Mouse (Mus musculus): ENCODE data around the gene Ppfia3. TPM values are rescaled to one million over a fixed set of nuclear protein-coding genes. Genes with fewer than 3 reads are reported as not detected.
"Not testable (repeated sequence)": the region's sequence is repeated elsewhere in the genome, so short reads cannot be mapped to it uniquely, and the experiment has no call there.

Ppfia3 gene
- total RNA-seq, 2 experiments from 2014 or later = 133 TPM

DNA sequence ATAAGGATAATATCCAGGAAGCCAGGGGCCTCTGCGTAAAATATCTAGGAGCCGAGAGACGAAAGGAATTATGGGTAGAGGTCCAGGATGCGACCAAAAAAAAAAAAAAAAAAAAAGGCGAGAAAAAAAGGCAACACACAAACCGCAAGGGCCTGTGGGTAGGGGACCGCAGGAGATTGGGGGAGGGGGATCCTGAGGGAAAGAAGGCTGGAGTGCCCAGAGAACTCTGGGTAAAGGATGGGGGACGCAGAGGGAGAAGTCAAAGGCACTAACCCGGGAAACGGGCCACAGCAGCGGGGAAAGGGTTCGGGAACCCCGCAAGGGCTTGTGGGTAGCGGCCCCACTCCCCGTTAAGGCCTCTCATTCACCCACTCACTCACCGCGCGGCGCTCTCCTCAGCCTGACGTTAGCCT lies 28.3 kb upstream of the Ppfia3 start:
- no peak for DNase-seq (ENCODE audit: low spot score in 2 of 2)

DNA sequence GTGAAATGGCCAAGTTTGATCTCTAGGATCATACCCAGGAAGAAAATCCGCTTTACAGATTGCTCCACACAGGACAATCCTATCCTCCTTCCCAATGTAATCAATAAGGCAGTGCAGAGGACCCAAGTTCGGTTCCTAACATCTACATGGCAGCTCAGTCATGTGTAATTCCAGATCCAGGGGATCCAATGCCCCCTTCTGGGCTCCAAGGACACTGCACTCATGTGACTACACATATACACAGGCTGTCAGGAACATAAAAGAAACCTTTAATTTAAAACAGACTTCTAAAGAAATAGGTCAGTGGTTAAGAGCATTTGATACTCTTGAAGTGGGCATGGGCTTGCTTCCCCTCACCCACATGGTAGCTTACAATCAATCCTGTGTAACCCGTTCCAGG lies 19.3 kb upstream of the Ppfia3 start:
- DNase-seq (ENCODE audit: low spot score in 2 of 2) = no peak

DNA sequence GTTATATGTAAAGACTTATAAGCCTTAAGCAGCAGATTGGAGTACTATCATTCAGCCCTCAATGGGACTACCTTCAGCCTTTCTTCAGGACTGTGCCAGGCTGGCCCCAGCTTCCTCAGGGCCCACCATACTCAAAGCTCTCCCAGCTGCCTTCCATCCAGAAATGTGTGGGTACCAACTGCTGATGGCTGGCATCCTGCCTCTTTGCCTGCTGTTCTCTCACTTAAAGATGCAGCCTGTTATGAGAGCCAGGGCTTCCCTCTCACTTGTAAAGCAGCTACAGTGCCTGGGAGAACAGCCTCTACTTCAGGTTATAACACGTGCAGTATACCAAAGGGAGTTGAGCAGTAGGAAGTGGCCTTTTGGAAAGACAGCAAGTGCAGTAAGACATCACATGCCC lies 9.2 kb upstream of the Ppfia3 start:
- DNase-seq (ENCODE audit: low spot score in 2 of 2) = peak in 1 of 2 experiments; percentile 45

DNA sequence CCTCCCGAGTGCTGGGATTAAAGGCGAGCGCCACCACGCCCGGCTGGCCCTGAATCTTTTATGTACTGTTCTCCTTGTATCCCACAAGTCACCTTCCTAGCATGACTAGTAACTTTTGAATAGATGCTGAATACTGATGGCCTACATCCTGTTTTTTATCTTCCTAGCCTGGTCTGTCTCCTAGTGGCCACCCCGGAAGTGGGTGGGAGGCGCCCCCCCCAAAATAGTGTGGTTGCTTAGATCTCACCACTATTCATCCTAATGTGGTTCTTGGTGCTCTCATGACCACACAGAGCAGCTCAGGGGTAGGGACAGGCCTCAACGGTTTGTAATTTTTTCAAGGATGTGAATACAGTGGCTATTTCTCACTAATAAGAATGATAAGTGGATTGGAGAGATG lies 7.8 kb upstream of the Ppfia3 start:
- DNase-seq (ENCODE audit: low spot score in 2 of 2) = no peak

DNA sequence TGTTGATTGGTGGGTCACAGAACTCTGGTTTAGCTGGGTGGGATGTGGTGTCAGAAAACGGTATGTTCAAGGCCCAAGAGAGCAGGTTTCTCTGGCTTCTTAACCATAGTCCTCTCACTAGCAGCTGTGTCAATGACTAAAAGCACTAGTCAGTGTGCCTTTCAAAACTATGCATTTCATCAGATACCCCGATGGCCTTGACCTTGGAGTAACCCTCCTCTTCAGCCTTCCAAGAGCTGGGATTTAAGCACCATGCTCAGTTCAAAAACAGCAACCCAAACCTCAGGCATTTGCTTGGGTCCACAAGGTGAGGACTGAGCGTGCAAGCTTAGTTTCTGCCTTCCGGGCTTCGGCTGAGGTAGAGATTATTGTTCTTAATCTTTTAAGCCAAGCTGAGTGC lies 5.6 kb upstream of the Ppfia3 start:
- no peak for DNase-seq (ENCODE audit: low spot score in 2 of 2)

DNA sequence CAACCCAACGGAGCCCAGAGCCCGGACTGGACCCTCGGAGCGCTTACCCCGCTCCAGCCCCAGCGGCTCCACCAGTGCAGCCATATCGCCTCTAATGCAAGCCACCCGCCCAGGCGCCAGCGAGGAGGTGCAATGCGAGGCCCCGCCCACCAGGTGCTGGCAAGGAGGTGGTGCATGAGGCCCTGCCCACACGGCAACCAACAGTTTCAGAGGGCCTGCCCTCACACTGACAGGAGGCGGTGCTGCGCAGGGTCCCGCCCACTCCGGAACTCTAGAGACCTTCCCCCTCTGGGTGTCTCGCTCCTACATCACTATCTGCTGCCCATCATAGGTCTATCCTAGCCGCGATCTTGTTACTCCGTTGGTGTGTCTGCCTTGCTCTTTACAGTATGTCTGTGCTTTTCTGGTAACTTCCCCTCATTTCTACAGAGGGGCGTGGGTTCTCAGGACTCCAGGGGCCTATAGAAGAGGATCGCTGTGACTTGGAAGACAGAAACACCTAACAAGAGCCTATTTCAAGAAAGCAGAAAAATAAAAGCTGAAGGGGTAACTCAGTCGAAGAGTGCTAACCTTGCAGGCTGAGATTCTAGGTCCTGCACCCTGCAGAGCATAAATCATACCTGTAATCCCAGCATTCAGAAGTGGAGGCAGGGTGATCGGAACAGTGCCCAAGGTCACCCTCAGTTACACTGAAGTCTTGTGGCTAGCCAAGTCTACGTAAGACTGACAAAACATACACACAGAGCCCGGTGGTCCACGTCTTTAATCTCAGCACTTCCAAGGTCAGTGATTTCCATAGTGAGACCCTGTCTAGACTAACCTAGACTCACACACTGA lies 3.9 kb upstream of the Ppfia3 start, which contains the start of gene Lin7b:
Lin7b (minus strand) TSS at position 109 of the 837 bp plus-strand sequence.
- peak; percentile 93 to 95 for DNase-seq (ENCODE audit: low spot score in 2 of 2)

DNA sequence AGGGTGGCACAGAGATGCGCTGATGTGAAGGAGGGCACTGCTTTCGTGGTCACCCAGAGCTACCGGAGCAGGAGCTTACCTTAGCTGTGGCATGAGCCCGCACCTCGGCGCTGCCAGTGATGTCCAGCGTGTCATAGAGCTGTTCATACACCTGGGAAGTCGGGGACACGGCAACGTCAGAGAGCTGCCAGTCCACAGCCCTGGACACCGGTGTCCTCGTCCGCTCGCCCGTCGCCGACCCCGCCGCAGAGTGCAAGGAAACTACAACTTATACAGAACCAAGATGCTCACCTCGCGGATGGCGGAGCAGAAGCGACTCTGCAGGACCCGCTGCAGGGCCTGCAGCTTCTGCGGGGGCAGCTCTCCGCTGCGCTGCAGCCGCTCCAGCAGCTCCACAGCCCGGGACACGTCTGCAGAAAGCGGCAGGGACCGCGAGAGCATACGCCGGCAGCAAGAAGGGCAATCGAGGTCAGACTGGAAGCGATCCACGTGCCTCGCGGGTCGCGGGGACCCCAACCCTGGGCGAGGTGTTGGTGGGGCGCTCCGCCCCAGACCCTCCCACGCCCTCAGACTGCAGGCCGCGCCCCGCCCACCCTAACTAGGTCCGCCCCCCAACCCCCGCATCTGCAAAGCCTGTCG lies 3.1 kb upstream of the Ppfia3 start:
- DNase-seq (ENCODE audit: low spot score in 2 of 2) = no peak

DNA sequence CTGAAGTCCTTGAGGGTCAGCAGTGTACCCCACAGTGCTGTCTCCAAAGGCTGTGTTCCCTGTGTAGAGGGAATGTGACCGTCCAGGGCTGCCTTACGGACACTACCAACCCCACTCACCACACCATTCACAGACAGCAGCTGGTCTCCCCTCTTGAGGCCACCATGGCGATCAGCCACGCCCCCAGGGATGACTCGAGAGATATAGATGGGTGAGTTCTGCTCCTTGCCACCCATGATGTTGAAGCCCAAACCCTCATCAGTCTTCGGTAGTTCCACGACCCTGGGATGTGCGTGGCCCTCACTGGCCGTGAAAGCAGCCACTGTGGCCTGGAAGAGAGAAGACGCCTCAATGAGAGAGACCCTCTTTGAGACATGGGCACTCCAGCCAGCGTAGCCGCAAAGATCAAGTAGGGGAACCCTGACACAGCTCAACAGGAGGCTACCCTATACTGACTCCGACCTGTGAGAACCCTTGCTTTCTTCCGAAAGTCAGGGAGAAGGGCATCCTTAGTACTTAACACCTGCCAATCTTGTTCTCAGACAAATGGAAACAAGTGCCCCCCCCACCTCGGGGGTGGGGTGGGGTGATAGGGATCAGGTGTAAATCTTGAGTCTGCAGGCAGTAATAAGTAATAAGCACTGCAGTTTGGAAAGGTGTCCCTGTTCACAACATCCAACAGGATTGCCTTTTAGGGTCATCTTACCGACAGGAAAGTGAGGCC lies 2.4 kb upstream of the Ppfia3 start:
- peak in 1 of 2 experiments; percentile 4 for DNase-seq (ENCODE audit: low spot score in 2 of 2)

DNA sequence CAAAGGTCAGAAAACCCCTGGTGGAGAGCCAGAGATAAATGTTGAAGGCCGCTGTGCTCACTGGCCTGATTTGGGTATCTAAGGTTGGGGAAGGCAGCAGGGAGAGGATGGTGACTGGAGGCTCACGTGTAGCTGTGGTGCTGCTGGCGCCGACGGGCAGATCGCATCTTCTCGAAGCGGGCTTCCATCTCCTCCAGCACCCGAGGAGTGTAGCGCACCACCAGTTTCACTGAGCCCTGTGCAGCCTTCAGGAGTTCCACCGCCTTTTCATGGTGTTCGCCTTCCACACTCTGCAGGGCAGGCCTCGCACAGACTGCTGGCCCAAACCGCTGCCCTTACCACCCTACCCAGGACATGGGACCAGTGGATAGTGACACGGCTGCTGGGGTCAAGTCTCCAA lies 1.4 kb upstream of the Ppfia3 start:
- no peak for DNase-seq (ENCODE audit: low spot score in 2 of 2)

DNA sequence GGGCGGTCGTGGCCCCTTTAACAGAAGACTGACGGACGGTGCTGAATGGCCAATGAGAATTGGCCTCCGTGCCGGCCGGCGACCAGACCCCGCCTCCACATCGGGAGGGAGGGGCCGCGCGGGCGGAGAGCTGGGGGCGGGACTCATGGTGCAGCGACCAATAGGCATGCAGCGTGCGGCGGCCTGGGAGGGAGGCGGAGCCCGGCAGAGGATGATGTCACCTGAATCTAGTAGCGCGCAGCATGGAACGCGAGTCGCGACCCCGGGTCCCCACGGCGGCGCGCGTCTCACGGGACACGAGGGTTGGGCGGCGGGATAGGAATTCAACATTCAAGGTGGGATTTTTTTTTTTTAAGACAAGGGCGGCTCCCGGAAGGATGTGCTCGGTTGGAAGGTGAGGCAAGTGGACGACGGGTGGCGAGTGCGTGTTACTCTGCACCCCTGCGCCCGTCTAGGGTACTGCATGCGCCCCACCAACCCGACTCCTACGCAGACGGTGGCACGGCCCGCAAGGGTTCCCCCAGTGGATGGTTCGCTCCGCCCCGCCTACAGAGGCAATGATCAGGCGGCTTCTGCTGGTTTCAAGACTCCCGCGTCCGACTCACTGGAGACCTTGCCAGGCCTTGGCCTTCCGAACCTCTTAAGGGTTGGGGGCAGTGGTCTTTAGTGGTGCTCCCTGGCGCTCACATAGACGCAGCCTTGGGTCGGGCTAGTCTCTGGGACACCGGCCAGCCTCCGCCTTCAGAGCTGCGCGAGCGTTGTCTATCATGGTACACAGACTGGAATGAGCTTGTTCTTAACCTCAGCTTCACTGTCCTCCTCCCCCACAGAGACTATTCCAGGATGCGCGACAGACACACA lies 431 bp upstream of the Ppfia3 start:
- peak; percentile 99 for DNase-seq (ENCODE audit: low spot score in 2 of 2)

DNA sequence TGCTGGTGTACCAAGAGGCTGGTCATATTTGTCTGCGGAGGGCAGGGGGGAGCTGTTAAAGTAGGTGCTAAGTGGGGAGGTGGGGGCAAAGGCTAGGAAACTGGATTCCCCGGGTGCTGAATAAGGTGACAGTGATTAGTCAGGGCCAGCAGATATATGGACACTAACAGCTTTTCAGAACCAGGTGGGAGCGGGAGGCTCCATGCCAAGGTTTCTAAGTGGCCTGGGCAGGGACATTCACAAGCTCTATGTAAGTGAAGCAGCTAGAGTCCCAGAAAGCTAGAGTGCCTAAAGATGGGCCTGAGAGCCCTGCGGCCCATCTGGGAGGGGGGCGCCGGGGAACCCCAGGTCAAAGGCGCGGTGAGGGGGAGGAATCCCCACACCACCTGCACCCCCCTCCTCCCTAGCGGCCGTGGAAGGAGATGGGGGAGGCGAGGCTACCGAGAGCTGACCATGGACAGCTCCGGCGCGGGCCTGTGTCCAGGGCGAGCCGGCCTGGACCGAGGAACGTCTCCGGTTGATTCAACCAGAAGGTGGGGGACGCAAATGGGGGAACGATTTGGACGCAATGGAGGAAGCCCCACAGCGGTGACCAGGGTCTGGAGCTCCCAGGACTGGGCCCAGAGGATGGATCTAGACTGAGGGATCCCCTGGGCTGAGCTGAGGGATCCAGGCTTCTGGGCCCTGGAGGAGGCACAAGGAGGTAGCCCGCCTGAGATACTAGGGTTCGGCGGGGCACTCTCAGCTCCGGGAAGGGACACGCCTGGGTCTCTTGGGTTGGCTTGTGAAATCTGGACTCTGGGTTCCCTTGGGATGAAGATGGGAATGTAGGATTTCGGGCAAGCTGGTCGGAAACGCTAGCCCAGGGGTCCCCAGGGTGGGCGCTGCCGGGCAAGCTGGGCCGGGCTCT lies 822 bp downstream of the Ppfia3 start:
- DNase-seq (ENCODE audit: low spot score in 2 of 2) = peak in 1 of 2 experiments; percentile 46

DNA sequence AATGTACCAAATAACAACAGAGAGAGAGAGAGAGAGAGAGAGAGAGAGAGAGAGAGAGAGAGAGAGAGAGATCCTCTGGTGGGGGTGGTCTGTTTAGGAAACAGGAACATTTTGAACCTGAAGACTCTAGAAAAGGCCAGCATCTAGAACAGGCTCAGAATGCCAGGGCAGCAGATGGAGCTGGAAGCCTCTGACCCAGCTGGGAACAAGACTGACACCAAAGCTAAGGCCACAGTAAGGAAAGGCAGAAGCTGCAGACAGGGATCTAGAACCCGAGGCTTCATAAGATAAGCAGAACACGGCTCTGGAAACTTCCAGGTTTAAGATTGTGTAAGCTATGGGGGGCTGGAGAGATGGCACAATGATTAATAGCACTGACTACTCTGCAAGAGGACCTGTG lies 2.8 kb downstream of the Ppfia3 start:
- DNase-seq (ENCODE audit: low spot score in 2 of 2) = no peak

DNA sequence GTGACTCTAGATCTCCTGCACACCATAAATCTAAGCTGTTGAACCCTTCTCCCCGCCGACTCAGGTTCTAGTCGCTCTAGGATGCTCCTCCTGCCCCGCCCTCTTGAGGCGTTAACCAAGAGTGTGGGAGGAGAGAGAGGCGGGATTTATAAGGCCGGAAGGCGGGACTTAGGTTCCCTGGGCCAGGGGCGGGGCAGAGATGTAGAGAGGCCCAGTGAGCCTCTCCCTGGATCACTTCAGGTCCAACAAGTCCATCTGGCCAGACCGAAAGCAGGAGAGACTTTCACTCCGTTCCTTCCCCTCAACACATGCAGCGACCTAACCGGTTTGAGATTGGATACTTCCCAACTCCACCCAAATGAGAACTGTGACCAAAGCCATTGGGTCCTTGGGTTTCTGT lies 4.0 kb downstream of the Ppfia3 start:
- no peak for DNase-seq (ENCODE audit: low spot score in 2 of 2)

DNA sequence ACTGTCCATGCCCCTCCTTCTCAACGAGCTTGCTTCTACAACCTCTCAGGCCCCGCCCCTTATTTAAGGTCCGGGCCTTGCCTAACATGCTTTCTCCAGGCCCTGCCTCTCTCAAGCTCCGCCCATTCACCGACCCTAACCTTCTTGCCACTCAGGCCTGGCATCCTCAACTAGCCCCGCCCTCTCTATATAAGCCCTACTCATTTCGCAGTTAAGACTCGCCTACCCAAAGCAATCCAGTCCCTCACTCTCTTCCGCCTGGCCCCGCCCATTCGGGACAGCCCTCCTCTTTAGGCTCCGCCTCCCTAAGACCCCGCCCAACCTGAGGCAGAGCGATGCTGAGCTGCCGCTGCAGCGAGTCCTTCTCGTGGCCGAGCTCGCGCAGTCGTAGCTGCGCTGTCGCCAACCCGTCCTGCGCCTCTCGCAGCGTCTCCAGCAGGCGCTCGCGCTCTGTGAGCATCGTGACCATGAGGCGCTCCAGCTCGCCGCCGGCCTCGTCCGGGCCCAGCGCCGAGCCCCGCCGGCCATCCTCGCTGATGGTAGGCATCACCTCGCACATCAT lies 5.5 kb downstream of the Ppfia3 start:
- peak; percentile 81 to 86 for DNase-seq (ENCODE audit: low spot score in 2 of 2)

DNA sequence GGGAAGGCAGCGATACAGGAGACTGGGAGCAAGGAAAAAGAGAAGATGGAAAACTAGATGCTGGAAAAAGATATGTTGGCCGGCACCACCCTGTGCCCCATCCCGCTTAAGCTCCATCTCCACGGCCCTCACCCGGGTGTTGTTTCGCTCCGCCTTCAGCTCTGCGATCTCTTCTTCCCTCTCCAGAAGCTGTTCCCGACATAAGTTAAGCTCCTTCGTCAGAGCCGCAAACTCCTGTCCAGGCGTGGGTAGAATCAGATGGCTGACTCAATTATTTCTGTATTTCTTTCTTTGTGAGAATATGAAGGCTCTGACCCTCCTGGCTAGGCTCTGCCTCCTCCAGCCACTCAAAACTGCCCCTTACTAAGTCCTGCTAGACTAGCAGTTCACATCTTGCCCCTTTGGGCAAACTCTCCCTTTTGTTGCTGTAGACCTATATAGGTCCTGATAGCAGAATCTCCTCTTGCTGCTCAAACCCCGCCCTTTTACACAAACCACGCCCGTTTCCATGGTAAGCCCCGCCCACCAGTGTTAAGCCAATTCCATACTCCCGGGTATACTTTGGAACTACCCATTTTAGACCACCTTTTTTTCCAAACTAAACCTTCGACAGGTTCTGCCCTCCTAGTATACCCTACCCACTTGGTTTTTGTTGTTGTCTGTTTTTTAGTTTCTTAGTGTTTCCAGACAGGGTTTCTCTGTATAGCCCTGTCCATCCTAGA lies 6.3 kb downstream of the Ppfia3 start:
- DNase-seq (ENCODE audit: low spot score in 2 of 2) = no peak

DNA sequence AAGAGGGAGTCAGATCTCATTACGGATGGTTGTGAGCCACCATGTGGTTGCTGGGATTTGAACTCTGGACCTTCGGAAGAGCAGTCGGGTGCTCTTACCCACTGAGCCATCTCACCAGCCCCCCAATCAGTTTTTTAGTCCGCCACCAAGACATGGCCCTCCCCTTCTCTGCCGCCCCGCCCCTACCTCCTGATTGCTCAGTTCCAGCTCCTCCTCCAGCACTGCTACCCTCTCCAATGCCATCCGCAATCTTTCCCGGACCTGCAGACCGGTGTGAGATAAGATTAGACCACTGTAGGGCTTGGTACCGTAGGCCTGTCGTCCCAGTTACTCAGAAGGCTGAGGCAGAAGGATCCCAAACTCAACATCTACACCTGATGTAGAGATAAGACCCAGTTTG lies 7.7 kb downstream of the Ppfia3 start:
- DNase-seq (ENCODE audit: low spot score in 2 of 2) = not testable (repeated sequence)

DNA sequence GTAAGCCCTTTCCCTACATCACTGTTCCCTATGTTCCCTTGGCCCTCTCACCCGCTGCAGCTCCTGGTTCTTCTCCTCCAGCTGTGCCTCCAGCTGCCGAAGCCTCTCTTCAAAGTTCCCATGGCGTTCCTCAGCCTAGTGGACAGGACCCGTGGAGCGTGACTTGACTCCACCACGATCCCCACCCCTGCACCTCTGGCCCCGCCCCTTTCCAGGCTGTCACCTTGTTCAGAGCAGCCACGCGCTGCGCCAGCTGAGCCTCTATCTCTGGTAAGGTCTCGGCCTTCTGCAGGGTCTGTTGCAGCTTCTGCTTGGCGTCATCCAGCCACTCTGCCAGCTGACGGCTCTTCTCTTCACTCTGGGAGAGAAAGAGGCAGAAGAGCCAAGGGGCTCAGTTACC lies 10.7 kb downstream of the Ppfia3 start:
- no peak for DNase-seq (ENCODE audit: low spot score in 2 of 2)

DNA sequence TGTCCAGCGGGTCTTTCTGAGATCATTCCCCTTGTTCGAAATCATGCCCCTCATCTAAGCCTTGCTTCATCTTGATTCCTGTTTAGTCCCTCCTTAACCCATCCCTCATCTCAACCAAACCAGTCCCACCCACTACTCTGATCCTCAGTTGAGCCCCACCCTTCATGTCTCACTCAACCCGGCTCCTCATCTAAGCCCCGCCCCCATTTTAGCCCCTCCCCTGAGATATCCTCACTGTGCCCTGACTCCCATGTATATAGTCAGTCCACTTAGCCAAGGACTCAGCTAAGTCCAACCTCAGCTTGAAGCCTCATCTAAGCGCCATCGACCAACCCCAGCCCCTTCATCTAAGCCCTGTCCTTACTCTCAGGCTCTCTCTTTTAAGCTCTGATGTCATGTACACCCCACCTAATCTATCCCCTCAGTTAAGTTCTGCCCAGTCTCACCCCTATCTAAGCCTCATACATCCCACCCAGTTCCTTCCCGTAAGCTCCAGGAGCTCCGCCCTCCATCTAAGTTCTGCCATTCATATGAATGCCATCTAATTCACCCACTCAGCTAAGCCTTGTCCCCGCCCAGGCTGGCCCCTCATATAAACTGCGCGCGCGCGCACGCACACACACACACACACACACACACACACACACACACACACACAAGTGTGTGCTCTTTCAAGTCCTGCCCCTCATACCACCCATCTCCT lies 11.3 kb downstream of the Ppfia3 start:
- DNase-seq (ENCODE audit: low spot score in 2 of 2) = no peak
